Mouse (Mus musculus) hindlimb bud, embryonic 11.5 days (tissue): ENCODE data around the gene Pam.
"Not testable (repeated sequence)": the region's sequence is repeated elsewhere in the genome, so short reads cannot be mapped to it uniquely, and the experiment has no call there.

Experiments used
- DNase-seq: peaks from one replicate; pipeline ENCODE4 v3.0.0-alpha.2; 2012; ENCODE audit warnings: low read depth, low spot score; ENCODE audit errors: extremely low spot score

Pam gene

DNA sequence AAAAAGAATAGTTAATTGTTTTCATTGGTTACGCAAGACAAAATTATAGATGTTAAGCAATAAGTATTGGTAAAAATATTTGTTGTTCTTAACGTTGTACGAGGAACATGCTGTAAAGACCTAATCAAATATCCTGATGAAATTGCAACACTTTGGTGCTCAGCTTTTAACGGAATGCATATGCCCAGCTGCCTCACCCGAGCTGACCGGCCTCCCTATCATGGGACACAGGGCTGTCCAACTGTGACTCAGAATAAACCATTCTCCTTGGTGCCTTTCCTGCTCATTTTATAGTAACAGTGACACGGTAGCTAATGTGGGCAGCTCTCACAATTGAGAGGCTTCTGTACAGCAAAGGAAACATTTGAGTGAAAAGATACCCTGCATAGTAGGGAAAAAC is 324.3 kb downstream of the Pam start:
- no peak for DNase-seq

DNA sequence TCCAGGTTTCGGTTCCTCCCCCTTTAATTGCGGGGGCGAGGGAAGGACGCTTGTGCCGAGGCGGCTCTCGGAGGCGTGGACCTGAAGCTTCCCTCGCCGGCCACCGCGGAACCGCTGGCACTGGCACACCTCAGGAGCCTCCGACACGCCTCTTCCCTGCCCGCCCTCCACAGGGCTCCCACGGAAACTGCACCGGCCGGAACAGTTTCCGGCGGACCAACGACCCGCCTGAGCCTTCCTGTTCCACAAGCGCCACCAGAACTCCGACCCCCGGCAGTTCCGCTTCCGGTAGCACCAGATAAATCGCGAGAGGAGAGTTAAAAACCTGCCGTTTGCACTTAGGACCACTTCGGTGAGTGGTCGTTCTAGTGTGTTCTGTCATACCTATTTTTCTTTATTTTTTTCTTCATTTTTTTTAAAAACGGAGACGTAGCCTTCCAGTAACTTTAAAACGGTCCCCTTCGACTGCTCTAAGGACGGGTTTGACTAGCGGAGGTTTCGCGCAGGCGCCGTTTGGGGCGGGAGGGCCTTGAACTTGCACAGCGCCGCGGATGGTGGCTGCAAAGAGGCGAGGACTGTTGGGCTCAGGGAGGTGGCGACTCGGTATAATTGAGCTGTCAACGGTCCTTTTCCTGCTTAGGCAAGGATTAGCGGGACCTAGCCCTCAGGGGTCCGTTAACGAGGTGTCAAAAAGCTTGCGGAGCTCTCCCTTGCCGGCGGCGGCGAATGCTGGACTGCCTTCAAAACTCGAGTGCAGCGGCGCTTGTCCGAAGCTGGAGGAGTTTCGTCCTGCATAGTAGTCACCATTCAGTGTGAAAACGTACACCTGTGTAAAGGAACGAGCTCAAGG is 325.3 kb downstream of the Pam start, which contains the start of the genes Gin1 and Ppip5k2:
TSS of gene Gin1 (plus strand) at position 269 of the 850 bp plus-strand sequence.
TSS of gene Ppip5k2 (minus strand) at position 508 of the 850 bp plus-strand sequence.
- peak; percentile 81 for DNase-seq

GRCm38 (mm10) chr1:97769294-97769903 is 326.0 kb downstream of the Pam start:
- DNase-seq, result no peak

- no peak for DNase-seq
Measured at GRCm38 (mm10) chr1:97768906-97769293, 326.5 kb downstream of the Pam start.

DNA sequence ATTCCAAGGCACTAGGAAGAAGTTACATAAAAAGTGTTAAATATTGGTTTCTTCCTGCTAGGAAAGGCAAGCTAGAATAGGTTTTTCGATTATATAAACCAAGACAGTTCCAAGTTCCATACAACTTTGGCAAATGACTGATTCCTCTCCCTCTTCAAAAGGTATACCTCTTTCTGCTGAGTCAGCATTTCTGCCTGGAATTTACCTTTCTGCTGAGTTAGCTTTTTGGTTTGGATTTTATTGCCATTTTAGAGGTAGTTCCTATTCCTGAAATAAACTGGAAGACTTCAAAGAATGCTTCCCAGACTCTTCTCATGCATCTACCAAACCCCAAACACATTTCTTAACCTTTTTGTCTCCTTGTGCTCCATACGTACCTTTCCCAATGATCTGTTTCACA is 327.4 kb downstream of the Pam start:
- DNase-seq, result no peak

DNA sequence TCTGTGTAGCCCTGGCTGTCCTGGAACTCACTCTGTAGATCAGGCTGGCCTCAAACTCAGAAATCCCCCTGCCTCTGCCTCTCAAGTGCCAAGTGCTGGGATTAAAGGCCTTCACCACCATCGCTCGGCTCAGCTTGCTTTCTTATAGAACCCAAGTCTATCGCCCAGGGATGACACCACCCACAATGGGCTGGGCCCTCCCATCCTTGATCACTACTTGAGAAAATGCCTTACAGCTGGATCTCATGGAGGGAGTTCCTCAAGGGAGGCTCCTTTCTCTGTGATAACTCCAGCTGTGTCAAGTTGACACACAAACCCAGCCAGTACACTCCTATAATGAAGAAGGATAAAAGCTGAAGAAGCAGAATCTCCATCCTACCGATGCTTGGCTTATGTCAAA is 329.7 kb downstream of the Pam start:
- DNase-seq, result not testable (repeated sequence)

DNA sequence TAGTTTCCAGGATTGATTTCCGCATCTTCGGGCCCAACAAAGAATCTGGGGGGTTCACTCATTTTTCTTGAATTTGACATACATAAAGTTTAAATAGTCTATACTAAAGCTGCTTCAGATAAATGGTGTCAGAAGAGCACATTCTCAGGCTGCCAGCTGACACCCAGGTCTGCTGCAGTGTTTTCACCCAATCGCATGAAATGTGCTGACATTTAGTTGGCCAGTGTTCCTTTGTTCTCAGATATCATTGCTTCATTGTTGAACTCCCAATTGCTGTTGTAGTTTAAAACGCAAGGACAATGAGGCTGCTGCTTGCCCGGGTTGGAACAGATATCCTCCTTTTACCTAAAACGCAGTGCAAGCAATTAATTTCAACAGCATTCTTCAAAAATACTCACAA is 334.0 kb downstream of the Pam start:
- no peak for DNase-seq

GRCm38 (mm10) chr1:97760598-97760997 is 334.8 kb downstream of the Pam start:
- no peak for DNase-seq

DNA sequence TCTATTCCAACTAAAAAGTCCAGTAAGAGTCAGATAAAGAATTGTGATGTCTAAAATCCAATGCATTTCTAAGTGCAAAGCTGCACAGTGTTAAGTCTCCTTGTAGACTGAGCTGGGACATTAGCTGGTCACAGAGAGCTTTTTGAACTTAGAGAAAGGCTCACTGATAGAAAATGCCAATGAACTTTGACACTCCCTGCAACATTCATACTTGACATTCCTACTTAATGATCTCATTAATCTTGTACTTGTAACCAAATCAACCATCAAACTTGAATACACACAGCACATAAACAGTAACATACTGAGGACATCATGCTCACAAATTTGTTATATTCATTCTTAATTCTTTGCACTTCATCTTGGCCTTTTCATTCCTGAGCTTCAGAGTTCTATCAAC is 335.6 kb downstream of the Pam start:
- DNase-seq, result no peak

GRCm38 (mm10) chr1:97754392-97754791 is 341.1 kb downstream of the Pam start:
- no peak for DNase-seq

DNA sequence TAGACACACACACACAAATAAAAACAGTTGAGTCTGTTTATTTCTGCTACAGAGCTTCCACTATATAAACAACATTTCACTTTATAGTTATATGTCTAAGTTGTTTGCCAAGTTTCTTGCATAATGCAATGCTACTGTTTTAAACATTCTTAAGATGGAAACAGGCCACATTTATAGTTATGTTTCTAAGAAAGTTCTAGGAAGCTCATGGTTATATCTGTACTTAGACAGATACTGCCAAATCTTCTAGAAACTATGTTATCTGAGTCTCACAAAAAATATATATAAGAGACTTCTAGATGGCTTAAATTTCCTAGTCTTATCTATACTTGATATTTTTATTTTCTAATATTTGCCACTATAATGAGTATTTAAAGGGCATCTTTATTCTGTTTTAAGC is 342.2 kb downstream of the Pam start:
- no peak for DNase-seq

DNA sequence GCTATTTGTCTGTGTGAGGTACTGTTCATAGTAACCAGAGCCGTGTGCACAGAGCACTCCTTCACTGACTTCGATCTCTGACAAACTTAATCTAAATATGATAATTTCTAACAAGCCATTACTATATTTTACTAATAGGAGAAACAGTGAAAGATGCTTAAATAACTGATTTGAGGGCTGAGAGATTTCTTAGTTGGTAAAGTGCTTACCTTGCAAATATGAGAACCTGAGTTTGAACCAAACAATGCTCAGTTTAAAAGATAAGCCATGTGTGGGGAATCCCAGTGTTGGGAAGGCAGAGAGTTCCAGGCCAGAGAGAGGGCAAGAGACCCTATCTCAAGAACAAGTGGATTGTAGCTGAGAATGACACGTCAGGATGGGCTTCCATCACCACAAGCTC is 347.3 kb downstream of the Pam start:
- DNase-seq, result no peak

- DNase-seq, result no peak
Measured at GRCm38 (mm10) chr1:97746261-97746660, 349.2 kb downstream of the Pam start.

- DNase-seq, result no peak
Measured at GRCm38 (mm10) chr1:97745712-97746111, 349.7 kb downstream of the Pam start.
